Mouse (Mus musculus): ENCODE measurements around the gene Dand5. TPM values are rescaled to one million over a fixed set of nuclear protein-coding genes. Genes with fewer than 3 reads are reported as not detected.

The Dand5 gene
- total RNA-seq, 2 experiments from 2014 or later = 11.9 TPM

GRCm38 (mm10) chr8:84809109-84809940 lies 13.3 kb downstream of the Dand5 start:
- no peak for TF ChIP-seq CTCF (conservative IDR thresholded peaks at IDR 0.05)
- no peak for DNase-seq (ENCODE audit: low spot score in 2 of 2)
- H3K4me3 ChIP-seq = no peak overlapping the region
- H3K27ac ChIP-seq = 0 out of 2 replicates have a peak overlapping the region, but pooled peaks have one; percentile 7

GRCm38 (mm10) chr8:84806031-84806430 lies 16.6 kb downstream of the Dand5 start:
- no peak overlapping the region for H3K27ac ChIP-seq
- DNase-seq (ENCODE audit: low spot score in 2 of 2) = no peak
- no peak overlapping the region for H3K4me3 ChIP-seq
- peak; percentile 38 for TF ChIP-seq CTCF (conservative IDR thresholded peaks at IDR 0.05)

GRCm38 (mm10) chr8:84799999-84800831 lies 22.4 kb downstream of the Dand5 start, which contains the start of gene Nfix:
TSS of gene Nfix (minus strand) at chr8:84800344.
- H3K4me3 ChIP-seq = peak within 1 kb of the TSS; percentile 82
- peak within 1 kb of the TSS; percentile 97 for H3K27ac ChIP-seq
- no peak for TF ChIP-seq CTCF (conservative IDR thresholded peaks at IDR 0.05)
- no peak for DNase-seq (ENCODE audit: low spot score in 2 of 2)

- TF ChIP-seq CTCF (conservative IDR thresholded peaks at IDR 0.05) = no peak; the same call in 1 of the 2 replicates
- DNase-seq (ENCODE audit: low spot score in 2 of 2) = no peak
- Histone ChIP-seq H3K4me3 (peak overlapping the region; percentile 82), H3K27ac (peak overlapping the region; percentile 97)
These were observed 23.3 kb downstream of the Dand5 start for GRCm38 (mm10) chr8:84799136-84799931.

GRCm38 (mm10) chr8:84798446-84799135 lies 24.0 kb downstream of the Dand5 start:
- peak overlapping the region; percentile 82 for H3K4me3 ChIP-seq
- DNase-seq (ENCODE audit: low spot score in 2 of 2) = no peak
- no peak for TF ChIP-seq CTCF (conservative IDR thresholded peaks at IDR 0.05)
- H3K27ac ChIP-seq = peak overlapping the region; percentile 97

- Histone ChIP-seq H3K27ac (peak overlapping the region; percentile 97), H3K4me3 (peak overlapping the region; percentile 82)
- DNase-seq (ENCODE audit: low spot score in 2 of 2) = no peak
- TF ChIP-seq CTCF (conservative IDR thresholded peaks at IDR 0.05) = no peak
These were observed 24.7 kb downstream of the Dand5 start for GRCm38 (mm10) chr8:84797971-84798370.

- TF ChIP-seq CTCF (conservative IDR thresholded peaks at IDR 0.05) = no peak
- Histone ChIP-seq H3K4me3 (peak overlapping the region; percentile 82), H3K27ac (peak overlapping the region; percentile 97)
- no peak for DNase-seq (ENCODE audit: low spot score in 2 of 2)
These were observed 25.3 kb downstream of the Dand5 start for GRCm38 (mm10) chr8:84797256-84797797.

- Histone ChIP-seq H3K4me3 (peak overlapping the region; percentile 24; the same call in 1 of the 2 replicates), H3K27ac (peak overlapping the region; percentile 97)
- no peak for TF ChIP-seq CTCF (conservative IDR thresholded peaks at IDR 0.05)
- no peak for DNase-seq (ENCODE audit: low spot score in 2 of 2)
These were observed 28.1 kb downstream of the Dand5 start for GRCm38 (mm10) chr8:84794486-84794885.

GRCm38 (mm10) chr8:84793791-84794485 lies 28.7 kb downstream of the Dand5 start:
- Histone ChIP-seq H3K4me3 (peak overlapping the region; percentile 43), H3K27ac (peak overlapping the region; percentile 97)
- no peak for TF ChIP-seq CTCF (conservative IDR thresholded peaks at IDR 0.05)
- peak; percentile 71 to 86 for DNase-seq (ENCODE audit: low spot score in 2 of 2)

GRCm38 (mm10) chr8:84793134-84793533 lies 29.5 kb downstream of the Dand5 start:
- TF ChIP-seq CTCF (conservative IDR thresholded peaks at IDR 0.05) = no peak
- Histone ChIP-seq H3K27ac (peak overlapping the region; percentile 97), H3K4me3 (peak overlapping the region; percentile 43; the same call in 1 of the 2 replicates)
- no peak for DNase-seq (ENCODE audit: low spot score in 2 of 2)

GRCm38 (mm10) chr8:84792429-84792947 lies 30.1 kb downstream of the Dand5 start:
- H3K4me3 ChIP-seq = no peak overlapping the region
- peak overlapping the region; percentile 97 for H3K27ac ChIP-seq
- TF ChIP-seq CTCF (conservative IDR thresholded peaks at IDR 0.05) = no peak
- no peak for DNase-seq (ENCODE audit: low spot score in 2 of 2)
